In the genomic region with DNA sequence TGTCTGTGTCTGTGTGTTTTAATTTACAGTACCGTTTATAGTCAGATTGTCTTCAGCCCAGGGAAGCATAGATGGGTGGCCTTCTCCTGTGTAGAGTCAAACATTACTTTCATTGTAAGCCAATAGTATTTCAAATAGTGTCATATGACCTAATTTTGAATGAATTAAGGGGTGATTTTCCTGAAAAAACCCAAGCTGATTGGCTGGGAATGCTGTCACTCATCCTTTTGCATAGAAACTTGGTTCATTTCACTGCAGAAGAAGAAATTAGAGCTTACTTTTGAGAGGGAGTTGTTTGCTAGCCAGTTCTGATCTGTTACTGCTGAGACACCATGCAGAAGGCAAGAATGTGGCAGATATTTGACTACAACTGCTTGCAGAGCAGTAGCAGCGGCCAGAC, we compare ENCODE assay signal across 11 mouse cellular contexts. TPM values are rescaled to one million over a fixed set of nuclear protein-coding genes. Genes with fewer than 3 reads are reported as not detected.
DNase-seq lines count a peak whose midpoint lies in the region; ATAC-seq and TF ChIP-seq lines count a peak whose summit lies in the region.
"Had no signal": no experiment of that assay in that cellular context is flagged by ENCODE, and none has a peak within 500 bp of the region (broad histone marks: within the 10 kb centered on the region; RNA-seq: fewer than 3 reads in every experiment).

No protein-coding gene starts in this region.

- TF ChIP-seq CTCF in MEL (IDR thresholded peaks at IDR 0.05 in 2 of 3, conservative IDR thresholded peaks at IDR 0.05 in 1 of 3; ENCODE audit: control insufficient read depth in 1 of 3, insufficient read depth in 1 of 3, low read depth in 2 of 3, low read length in 3 of 3, poor library complexity in 1 of 3, severe bottlenecking in 1 of 3), result no peak

- no peak for TF ChIP-seq RAD21 in MEL (IDR thresholded peaks at IDR 0.05; ENCODE audit: low read depth, low read length)

- no peaks in the 10 kb centered on the region for H3K4me1 ChIP-seq in MEL (ENCODE audit: control insufficient read depth in 1 of 2, insufficient read depth in 2 of 2, low read length in 2 of 2)
- H3K4me1 ChIP-seq in heart, embryonic 12.5 days (replicated peaks), result no peaks in the 10 kb centered on the region
- H3K4me1 ChIP-seq: heart, embryonic 15.5 days; liver, embryonic 12.5 days had no signal

- H3K27me3 ChIP-seq in MEL (ENCODE audit: control insufficient read depth in 1 of 2, insufficient read depth in 2 of 2, low read length in 2 of 2), result no peaks in the 10 kb centered on the region
- no peaks in the 10 kb centered on the region for H3K27me3 ChIP-seq in heart, embryonic 12.5 days (replicated peaks)
- H3K27me3 ChIP-seq: heart, embryonic 15.5 days; liver, embryonic 12.5 days had no signal

- no peak overlapping the region for H3K4me2 ChIP-seq in heart, embryonic 12.5 days
- H3K4me2 ChIP-seq: heart, embryonic 15.5 days; liver, embryonic 12.5 days had no signal

- TF ChIP-seq POLR2A in MEL (IDR thresholded peaks at IDR 0.05; ENCODE audit: control insufficient read depth in 1 of 2, insufficient read depth in 1 of 2, low read depth in 1 of 2, low read length in 2 of 2, poor library complexity in 1 of 2), result no peak

- TF ChIP-seq EP300 in MEL (IDR thresholded peaks at IDR 0.05; ENCODE audit: low read depth in 1 of 2, low read length in 2 of 2), result no peak

- peak; percentile 45 for DNase-seq in heart, adult 11 months
- no peak for DNase-seq in heart, postnatal 10 days
- peak; percentile 16 for DNase-seq in 416B (ENCODE audit: low read depth)
- peak; percentile 13 for DNase-seq in MEL (ENCODE audit: low read depth, low spot score)
- peak; percentile 19 for DNase-seq in layer of hippocampus, adult 8-10 months (ENCODE audit: low spot score in 2 of 2)
- no peak for DNase-seq in thymus, postnatal 25 days
- DNase-seq: thymus, postnatal 36 days had no signal

- WGBS in heart, embryonic 12.5 days, result 77% methylated on average over 2 of the region's 2 CpGs

- ATAC-seq in heart, embryonic 12.5 days (ENCODE audit: insufficient number of reproducible peaks, low FRiP score), result no peak
- ATAC-seq: liver, embryonic 12.5 days had no signal

- intact Hi-C loops in heart, postnatal 10 days (cut with DNase I), result loop anchor here (5.0 kb wide), 1 partner anchor 388 kb away; no protein-coding TSS in a partner anchor

- H3K9me3 ChIP-seq in MEL (replicated peaks; ENCODE audit: insufficient read depth, low read length), result no peaks in the 10 kb centered on the region
- no peaks in the 10 kb centered on the region for H3K9me3 ChIP-seq in heart, embryonic 12.5 days (replicated peaks)
- H3K9me3 ChIP-seq: heart, embryonic 15.5 days; liver, embryonic 12.5 days had no signal

- H3K4me3 ChIP-seq in MEL (ENCODE audit: control insufficient read depth in 1 of 2, insufficient read depth in 1 of 2, low read depth in 2 of 2, low read length in 2 of 2), result no peak overlapping the region
- H3K4me3 ChIP-seq in heart, embryonic 12.5 days, result no peak overlapping the region
- H3K4me3 ChIP-seq: heart, embryonic 15.5 days; liver, embryonic 12.5 days had no signal

- H3K9ac ChIP-seq in MEL (ENCODE audit: control insufficient read depth, low read depth, low read length, poor library complexity, severe bottlenecking), result no peak overlapping the region
- no peak overlapping the region for H3K9ac ChIP-seq in heart, embryonic 12.5 days
- H3K9ac ChIP-seq: heart, embryonic 15.5 days; liver, embryonic 12.5 days had no signal

- H3K36me3 ChIP-seq in MEL (ENCODE audit: control insufficient read depth in 1 of 2, insufficient read depth in 2 of 2, low read length in 2 of 2), result peaks cover 0 to 18% of the 10 kb centered on the region in 2 experiments; a peak in 2 of 4 replicates
- H3K36me3 ChIP-seq in heart, embryonic 12.5 days, result peaks cover 57% of the 10 kb centered on the region

- no peaks in the 10 kb centered on the region; the same call in 1 of the 2 replicates for H3K79me2 ChIP-seq in MEL (ENCODE audit: control insufficient read depth, insufficient read depth, low read length, poor library complexity)

- H3K27ac ChIP-seq in MEL (ENCODE audit: control insufficient read depth, low read depth, low read length), result no peak overlapping the region
- no peak overlapping the region for H3K27ac ChIP-seq in heart, embryonic 12.5 days (ENCODE audit: poor library complexity, severe bottlenecking)
- H3K27ac ChIP-seq: heart, embryonic 15.5 days; liver, embryonic 12.5 days; macrophage had no signal

TF ChIP-seq in MEL, 35 proteins besides CTCF, POLR2A, EP300 and RAD21:
- TF ChIP-seq MXI1 (IDR thresholded peaks at IDR 0.05; ENCODE audit: low read depth, low read length) (no peak), MYB (IDR thresholded peaks at IDR 0.05; ENCODE audit: low read depth, low read length) (no peak), SIN3A (IDR thresholded peaks at IDR 0.05; ENCODE audit: low read length) (no peak), TAL1 (IDR thresholded peaks at IDR 0.05; ENCODE audit: low read length) (no peak), POLR2AphosphoS5 (IDR thresholded peaks at IDR 0.05; ENCODE audit: borderline replicate concordance, low read depth, low read length) (no peak), MYC (IDR thresholded peaks at IDR 0.05; ENCODE audit: low read depth, low read length) (no peak), ZMIZ1 (IDR thresholded peaks at IDR 0.05; ENCODE audit: low read depth, low read length) (no peak), JUND (IDR thresholded peaks at IDR 0.05; ENCODE audit: low read depth, low read length) (no peak), MAZ (IDR thresholded peaks at IDR 0.05; ENCODE audit: low read depth, low read length) (no peak), BHLHE40 (IDR thresholded peaks at IDR 0.05; ENCODE audit: borderline replicate concordance, low read depth, low read length) (no peak), GATA1 (IDR thresholded peaks at IDR 0.05; ENCODE audit: low read depth, low read length) (no peak), KAT2A (conservative IDR thresholded peaks at IDR 0.05; ENCODE audit: low read depth, low read length) (no peak), CHD1 (IDR thresholded peaks at IDR 0.05; ENCODE audit: low read depth, low read length) (no peak), ELF1 (IDR thresholded peaks at IDR 0.05; ENCODE audit: low read depth, low read length) (no peak), TBP (IDR thresholded peaks at IDR 0.05; ENCODE audit: low read depth, low read length) (no peak), E2F4 (IDR thresholded peaks at IDR 0.05; ENCODE audit: borderline replicate concordance, low read depth, low read length) (no peak), ETS1 (IDR thresholded peaks at IDR 0.05; ENCODE audit: low read depth, low read length) (no peak), HCFC1 (IDR thresholded peaks at IDR 0.05; ENCODE audit: low read depth, low read length) (no peak), ZC3H11A (IDR thresholded peaks at IDR 0.05; ENCODE audit: low read depth, low read length) (no peak)

RNA-seq across cellular contexts. Expression of a gene that starts 32.8 kb away (rescaled TPM):
- 10 to 100 TPM; 27.9 to 34.9 TPM for total RNA-seq in heart, postnatal 10 days (2021)
- 41.2 and 42.7 TPM in 2 replicates for total RNA-seq in MEL (2012; rRNA removed)
- polyA plus RNA-seq in MEL (2012; ENCODE audit: insufficient read depth in 1 of 2, insufficient read length in 2 of 2, low read depth in 1 of 2, low replicate concordance in 2 of 2, missing spikeins in 1 of 2), result 10 to 100 TPM; 40.7 to 45.0 TPM
- 10 to 100 TPM; 35.1 to 47.1 (median 41.9) TPM for total RNA-seq in layer of hippocampus, adult 8-10 months (2022)
- 62.7 and 68.5 TPM in 2 replicates for polyA plus RNA-seq in heart, embryonic 12.5 days (2016; fragmentation: Nextera tagmentation; extraction: Ambion mirVana)

Comparison
In these comparisons a context has a peak if more than half of its experiments do, and no peak if none do; other contexts are left out.
1. DNase-seq: peak in heart, adult 11 months (single experiment), 416B (single experiment), MEL (single experiment) and layer of hippocampus, adult 8-10 months (2 of 2); none in heart, postnatal 10 days (0 of 2) and thymus, postnatal 25 days (single experiment).